Mouse (Mus musculus) olfactory bulb, adult 2 months (tissue): Measurements from ENCODE around the gene Rbm19.

Experiments
- CTCF ChIP-seq: fragments of 200-500 bp; IDR thresholded peaks from 2 replicates; pipeline ENCODE4 v1.5.1; 2012; ENCODE audit warnings: low read depth, mild to moderate bottlenecking, low read length, moderate library complexity; ENCODE audit not compliant: insufficient read depth
- POLR2A ChIP-seq: fragments of 200-500 bp; IDR thresholded peaks from 2 replicates; pipeline ENCODE4 v1.6.1; 2012; ENCODE audit warnings: mild to moderate bottlenecking, low read depth, low read length, moderate library complexity; ENCODE audit not compliant: insufficient read depth

DNA sequence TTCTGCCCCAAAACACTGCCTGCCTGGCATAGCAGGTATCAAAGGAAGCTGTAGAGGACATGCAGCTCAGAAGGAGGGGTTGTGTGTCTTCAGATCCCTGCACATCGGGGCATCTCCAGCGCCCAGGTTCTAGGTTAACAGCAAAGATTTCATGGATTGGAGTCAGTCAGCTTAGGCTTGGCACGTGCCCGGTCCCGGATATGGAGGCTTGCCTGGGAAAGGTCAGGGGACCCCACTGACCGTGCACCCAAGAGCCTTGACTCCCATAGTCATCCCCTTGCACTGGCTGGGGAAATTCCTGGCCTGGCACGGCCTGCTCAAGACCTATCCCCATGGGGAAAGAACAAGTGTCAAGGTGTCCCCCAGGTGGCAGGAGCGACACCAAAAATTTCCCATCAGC lies 59.0 kb downstream of the Rbm19 start:
- TF ChIP-seq CTCF (no peak), POLR2A (no peak)
